Mouse (Mus musculus): ENCODE measurements at regions not wholly inside any gene's neighbourhood (a gene's known extent, or its start where the extent isn't known, plus 50 kb on each side); places are given as distances from the start of the nearest gene placed in this dataset.

- no peaks in the 10 kb centered on the region for H3K4me1 ChIP-seq (ENCODE audit: control insufficient read depth in 2 of 2, insufficient read depth in 2 of 2, low read length in 2 of 2, poor library complexity in 1 of 2)
- in situ Hi-C loops (cut with MboI; ENCODE audit: low sequenced_read_pairs in 2 of 2, unreplicated experiment in 2 of 2): no loop called here
- no peak for TF ChIP-seq ZC3H11A (IDR thresholded peaks at IDR 0.05; ENCODE audit: borderline replicate concordance, low read depth, low read length)
- TF ChIP-seq ZNF384 (IDR thresholded peaks at IDR 0.05; ENCODE audit: low read depth, low read length): no peak
- TF ChIP-seq MAFK (IDR thresholded peaks at IDR 0.05; ENCODE audit: insufficient read depth, low read depth, low read length): no peak
- TF ChIP-seq HCFC1 (IDR thresholded peaks at IDR 0.05; ENCODE audit: borderline replicate concordance, insufficient read depth, low read length): no peak
- no peak for TF ChIP-seq CHD2 (IDR thresholded peaks at IDR 0.05; ENCODE audit: low read depth, low read length)
- H3K9ac ChIP-seq (ENCODE audit: insufficient read depth, low read depth, low read length, poor library complexity, severe bottlenecking): no peak overlapping the region
- no peak overlapping the region for H3K4me3 ChIP-seq (ENCODE audit: insufficient read depth in 1 of 2, low read depth in 1 of 2, low read length in 2 of 2, poor library complexity in 1 of 2, severe bottlenecking in 1 of 2)
- no peak for DNase-seq (ENCODE audit: low read depth, low spot score)
- H3K9me3 ChIP-seq (ENCODE audit: control insufficient read depth, insufficient read depth, low read depth, low read length): no peaks in the 10 kb centered on the region
- H3K27ac ChIP-seq (ENCODE audit: insufficient read depth, low read depth, low read length, poor library complexity, severe bottlenecking): no peak overlapping the region
- H3K36me3 ChIP-seq (ENCODE audit: control insufficient read depth, insufficient read depth, low read length, poor library complexity, severe bottlenecking): no peaks in the 10 kb centered on the region
Observed at GRCm38 (mm10) chr14:120732400-120733138, 178.5 kb upstream of the Ipo5 start.

- no peaks in the 10 kb centered on the region for H3K36me3 ChIP-seq (ENCODE audit: control insufficient read depth, insufficient read depth, low read length, poor library complexity, severe bottlenecking)
- H3K9ac ChIP-seq (ENCODE audit: insufficient read depth, low read depth, low read length, poor library complexity, severe bottlenecking): no peak overlapping the region
- DNase-seq (ENCODE audit: low read depth, low spot score): no peak
- H3K9me3 ChIP-seq (ENCODE audit: control insufficient read depth, insufficient read depth, low read depth, low read length): no peaks in the 10 kb centered on the region
- in situ Hi-C loops (cut with MboI; ENCODE audit: low sequenced_read_pairs in 2 of 2, unreplicated experiment in 2 of 2): no loop called here
- H3K4me1 ChIP-seq (ENCODE audit: control insufficient read depth in 2 of 2, insufficient read depth in 2 of 2, low read length in 2 of 2, poor library complexity in 1 of 2): no peaks in the 10 kb centered on the region
- H3K4me3 ChIP-seq (ENCODE audit: insufficient read depth in 1 of 2, low read depth in 1 of 2, low read length in 2 of 2, poor library complexity in 1 of 2, severe bottlenecking in 1 of 2): no peak overlapping the region
- no peak for TF ChIP-seq ZNF384 (IDR thresholded peaks at IDR 0.05; ENCODE audit: low read depth, low read length)
- no peak for TF ChIP-seq CHD2 (IDR thresholded peaks at IDR 0.05; ENCODE audit: low read depth, low read length)
- no peak for TF ChIP-seq ZC3H11A (IDR thresholded peaks at IDR 0.05; ENCODE audit: borderline replicate concordance, low read depth, low read length)
- no peak for TF ChIP-seq MAFK (IDR thresholded peaks at IDR 0.05; ENCODE audit: insufficient read depth, low read depth, low read length)
- TF ChIP-seq HCFC1 (IDR thresholded peaks at IDR 0.05; ENCODE audit: borderline replicate concordance, insufficient read depth, low read length): no peak
- H3K27ac ChIP-seq (ENCODE audit: insufficient read depth, low read depth, low read length, poor library complexity, severe bottlenecking): no peak overlapping the region
Observed at GRCm38 (mm10) chr14:120741492-120742054, 169.5 kb upstream of the Ipo5 start.

DNA sequence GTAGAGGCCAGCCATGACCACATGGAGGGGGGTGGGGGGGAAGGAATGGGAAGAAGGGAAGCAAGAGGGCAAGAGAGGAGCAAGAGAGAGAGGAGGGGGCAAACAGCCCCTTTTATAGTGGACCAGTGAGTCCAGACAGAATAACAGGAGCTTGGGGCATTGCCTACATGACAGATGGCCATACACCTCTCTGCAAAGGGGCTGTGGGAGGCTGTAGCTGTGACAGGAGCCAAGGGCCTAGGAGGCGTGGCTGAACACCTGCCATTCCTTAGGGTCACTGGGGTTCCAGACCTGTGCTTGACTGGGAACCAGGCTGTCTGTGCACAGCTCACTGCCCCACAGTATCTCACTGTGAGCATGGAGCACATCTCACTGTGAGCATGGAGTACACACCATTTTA lies 157.0 kb upstream of the Ipo5 start:
- TF ChIP-seq CHD2 (IDR thresholded peaks at IDR 0.05; ENCODE audit: low read depth, low read length) (no peak), ZC3H11A (IDR thresholded peaks at IDR 0.05; ENCODE audit: borderline replicate concordance, low read depth, low read length) (no peak), ZNF384 (IDR thresholded peaks at IDR 0.05; ENCODE audit: low read depth, low read length) (no peak), HCFC1 (IDR thresholded peaks at IDR 0.05; ENCODE audit: borderline replicate concordance, insufficient read depth, low read length) (no peak), MAFK (IDR thresholded peaks at IDR 0.05; ENCODE audit: insufficient read depth, low read depth, low read length) (no peak)
- Histone ChIP-seq H3K9me3 (ENCODE audit: control insufficient read depth, insufficient read depth, low read depth, low read length) (no peaks in the 10 kb centered on the region), H3K4me3 (ENCODE audit: insufficient read depth in 1 of 2, low read depth in 1 of 2, low read length in 2 of 2, poor library complexity in 1 of 2, severe bottlenecking in 1 of 2) (no peak overlapping the region), H3K9ac (ENCODE audit: insufficient read depth, low read depth, low read length, poor library complexity, severe bottlenecking) (no peak overlapping the region), H3K4me1 (ENCODE audit: control insufficient read depth in 2 of 2, insufficient read depth in 2 of 2, low read length in 2 of 2, poor library complexity in 1 of 2) (no peaks in the 10 kb centered on the region), H3K27ac (ENCODE audit: insufficient read depth, low read depth, low read length, poor library complexity, severe bottlenecking) (no peak overlapping the region), H3K36me3 (ENCODE audit: control insufficient read depth, insufficient read depth, low read length, poor library complexity, severe bottlenecking) (no peaks in the 10 kb centered on the region)
- in situ Hi-C loops (cut with MboI; ENCODE audit: low sequenced_read_pairs in 2 of 2, unreplicated experiment in 2 of 2): no loop called here
- no peak for DNase-seq (ENCODE audit: low read depth, low spot score)

GRCm38 (mm10) chr14:120755389-120755788 lies 155.6 kb upstream of the Ipo5 start:
- Histone ChIP-seq H3K4me3 (ENCODE audit: insufficient read depth in 1 of 2, low read depth in 1 of 2, low read length in 2 of 2, poor library complexity in 1 of 2, severe bottlenecking in 1 of 2) (no peak overlapping the region), H3K27ac (ENCODE audit: insufficient read depth, low read depth, low read length, poor library complexity, severe bottlenecking) (no peak overlapping the region), H3K9me3 (ENCODE audit: control insufficient read depth, insufficient read depth, low read depth, low read length) (no peaks in the 10 kb centered on the region), H3K36me3 (ENCODE audit: control insufficient read depth, insufficient read depth, low read length, poor library complexity, severe bottlenecking) (no peaks in the 10 kb centered on the region), H3K9ac (ENCODE audit: insufficient read depth, low read depth, low read length, poor library complexity, severe bottlenecking) (no peak overlapping the region), H3K4me1 (ENCODE audit: control insufficient read depth in 2 of 2, insufficient read depth in 2 of 2, low read length in 2 of 2, poor library complexity in 1 of 2) (no peaks in the 10 kb centered on the region)
- DNase-seq (ENCODE audit: low read depth, low spot score): no peak
- TF ChIP-seq ZNF384 (IDR thresholded peaks at IDR 0.05; ENCODE audit: low read depth, low read length): no peak
- TF ChIP-seq ZC3H11A (IDR thresholded peaks at IDR 0.05; ENCODE audit: borderline replicate concordance, low read depth, low read length): no peak
- no peak for TF ChIP-seq HCFC1 (IDR thresholded peaks at IDR 0.05; ENCODE audit: borderline replicate concordance, insufficient read depth, low read length)
- TF ChIP-seq MAFK (IDR thresholded peaks at IDR 0.05; ENCODE audit: insufficient read depth, low read depth, low read length): no peak
- TF ChIP-seq CHD2 (IDR thresholded peaks at IDR 0.05; ENCODE audit: low read depth, low read length): no peak
- in situ Hi-C loops (cut with MboI; ENCODE audit: low sequenced_read_pairs in 2 of 2, unreplicated experiment in 2 of 2): no loop called here
